25 mouse cellular contexts compared by ENCODE assay signal in genomic region chr1:34070991-34071639, GRCm38 (mm10).
DNase-seq lines count a peak whose midpoint lies in the region; ATAC-seq lines count a peak whose summit lies in the region.
"Had no signal": no experiment of that assay in that cellular context is flagged by ENCODE, and none has a peak within 500 bp of the region (broad histone marks: within the 10 kb centered on the region; RNA-seq: fewer than 3 reads in every experiment).

No protein-coding gene starts in this region.

- peak; percentile 59 for DNase-seq in heart, adult 11 months
- DNase-seq in heart, adult 9 months (ENCODE audit: low spot score in 2 of 2) = no peak
- no peak for DNase-seq in heart, postnatal 4 days
- no peak for DNase-seq in midbrain, embryonic 10.5 days (ENCODE audit: low spot score)
- DNase-seq in urinary bladder, postnatal 4 days (ENCODE audit: low spot score in 2 of 2) = no peak
- no peak for DNase-seq in spleen, adult 18-20 months
- DNase-seq: adrenal gland, postnatal 10 days; cerebellum, adult 8-10 months; cerebellum, postnatal 25 days; kidney, adult 2 months; kidney, postnatal 36 days; lung, embryonic 14.5 days; lung, postnatal 14 days; right cerebral cortex, postnatal 14 days had no signal

- H3K27me3 ChIP-seq in heart, embryonic 14.5 days (ENCODE audit: control insufficient read depth, insufficient read depth, low read length) = no peaks in the 10 kb centered on the region
- H3K27me3 ChIP-seq in midbrain, embryonic 15.5 days (replicated peaks) = no peaks in the 10 kb centered on the region
- H3K27me3 ChIP-seq in midbrain, embryonic 10.5 days (ENCODE audit: low read depth, poor library complexity, severe bottlenecking) = no peaks in the 10 kb centered on the region
- H3K27me3 ChIP-seq: forebrain, embryonic 15.5 days; intestine, embryonic 15.5 days; limb, embryonic 12.5 days; liver, embryonic 15.5 days had no signal

- peaks cover 34 to 60% of the 10 kb centered on the region in 2 experiments for H3K4me1 ChIP-seq in heart, embryonic 14.5 days (ENCODE audit: control insufficient read depth in 2 of 2, insufficient read depth in 2 of 2, low read length in 2 of 2)
- peaks cover 18% of the 10 kb centered on the region for H3K4me1 ChIP-seq in midbrain, embryonic 15.5 days
- peaks cover 25% of the 10 kb centered on the region for H3K4me1 ChIP-seq in midbrain, embryonic 10.5 days
- H3K4me1 ChIP-seq: intestine, embryonic 15.5 days had no signal

- peak overlapping the region; percentile 34 for H3K9ac ChIP-seq in heart, embryonic 14.5 days (ENCODE audit: low read length)
- no peak overlapping the region for H3K9ac ChIP-seq in midbrain, embryonic 15.5 days
- H3K9ac ChIP-seq: forebrain, embryonic 15.5 days; intestine, embryonic 15.5 days; limb, embryonic 12.5 days; liver, embryonic 15.5 days; lung, embryonic 14.5 days; neural tube, embryonic 13.5 days had no signal

- H3K36me3 ChIP-seq in heart, embryonic 14.5 days (ENCODE audit: control insufficient read depth, insufficient read depth, low read length) = no peaks in the 10 kb centered on the region
- no peaks in the 10 kb centered on the region for H3K36me3 ChIP-seq in midbrain, embryonic 15.5 days (replicated peaks)
- no peaks in the 10 kb centered on the region for H3K36me3 ChIP-seq in midbrain, embryonic 10.5 days
- H3K36me3 ChIP-seq: forebrain, embryonic 15.5 days; hindbrain, embryonic 10.5 days; intestine, embryonic 15.5 days; limb, embryonic 12.5 days; liver, embryonic 15.5 days; neural tube, embryonic 13.5 days had no signal

- H3K4me2 ChIP-seq in heart, embryonic 14.5 days (ENCODE audit: low read length) = no peak overlapping the region
- H3K4me2 ChIP-seq in midbrain, embryonic 15.5 days = no peak overlapping the region
- H3K4me2 ChIP-seq: forebrain, embryonic 15.5 days; intestine, embryonic 15.5 days; limb, embryonic 12.5 days; liver, embryonic 15.5 days; lung, embryonic 14.5 days; neural tube, embryonic 13.5 days had no signal

- peak overlapping the region; percentile 45 to 53; a peak in 3 of 4 replicates for H3K27ac ChIP-seq in heart, embryonic 14.5 days (replicated peaks in 1 of 2; ENCODE audit: control insufficient read depth in 1 of 2, insufficient read depth in 1 of 2, low read depth in 2 of 2, low read length in 2 of 2)
- H3K27ac ChIP-seq in midbrain, embryonic 15.5 days = no peak overlapping the region
- H3K27ac ChIP-seq in midbrain, embryonic 10.5 days (replicated peaks) = no peak overlapping the region
- H3K27ac ChIP-seq: forebrain, embryonic 15.5 days; hindbrain, embryonic 10.5 days; hindbrain, postnatal 0 days; intestine, embryonic 15.5 days; layer of hippocampus, adult 2 months; left cerebral cortex, adult 2 months; limb, embryonic 12.5 days; liver, embryonic 15.5 days; neural tube, embryonic 13.5 days had no signal

- H3K9me3 ChIP-seq in heart, embryonic 14.5 days (ENCODE audit: control insufficient read depth, low read length) = no peaks in the 10 kb centered on the region
- H3K9me3 ChIP-seq in midbrain, embryonic 15.5 days = no peaks in the 10 kb centered on the region
- H3K9me3 ChIP-seq in midbrain, embryonic 10.5 days (replicated peaks) = no peaks in the 10 kb centered on the region
- H3K9me3 ChIP-seq: forebrain, embryonic 15.5 days; hindbrain, embryonic 10.5 days; intestine, embryonic 15.5 days; limb, embryonic 12.5 days; liver, embryonic 15.5 days; neural tube, embryonic 13.5 days had no signal

- H3K4me3 ChIP-seq in heart, embryonic 14.5 days (ENCODE audit: control insufficient read depth in 1 of 2, insufficient read depth in 1 of 2, low read depth in 1 of 2, low read length in 2 of 2) = no peak overlapping the region
- H3K4me3 ChIP-seq in midbrain, embryonic 15.5 days = no peak overlapping the region
- H3K4me3 ChIP-seq in midbrain, embryonic 10.5 days = no peak overlapping the region
- H3K4me3 ChIP-seq: forebrain, embryonic 15.5 days; hindbrain, embryonic 10.5 days; intestine, embryonic 15.5 days; layer of hippocampus, adult 2 months; left cerebral cortex, adult 2 months; limb, embryonic 12.5 days; liver, embryonic 15.5 days; neural tube, embryonic 13.5 days had no signal

- 56% methylated on average over 6 of the region's 6 CpGs for WGBS in heart, embryonic 14.5 days
- WGBS in midbrain, embryonic 15.5 days = 84% methylated on average over 6 of the region's 6 CpGs
- WGBS in midbrain, embryonic 10.5 days = 84% methylated on average over 6 of the region's 6 CpGs

- no peak for ATAC-seq in heart, embryonic 14.5 days (ENCODE audit: insufficient number of reproducible peaks, insufficient read depth, low FRiP score, low read depth)
- ATAC-seq in midbrain, embryonic 15.5 days (replicated peaks) = 0 out of 2 replicates have a peak, but pooled peaks have one; percentile 11
- ATAC-seq: forebrain, embryonic 15.5 days; hindbrain, postnatal 0 days; intestine, embryonic 15.5 days had no signal

Comparison
In these comparisons a context has a peak if more than half of its experiments do, and no peak if none do; other contexts are left out.
1. H3K27ac ChIP-seq: peak in heart, embryonic 14.5 days (2 of 2); none in midbrain, embryonic 15.5 days (single experiment) and midbrain, embryonic 10.5 days (single experiment).